Mouse (Mus musculus): Measurements from ENCODE around the gene Myrfl. TPM values are rescaled to one million over a fixed set of nuclear protein-coding genes. Genes with fewer than 3 reads are reported as not detected.

The Myrfl gene
- polyA plus RNA-seq, 1 experiment from 2014 or later, result 0.23 TPM

- no peak overlapping the region for H3K9ac ChIP-seq (ENCODE audit: low read depth, low read length)
- no peaks in the 10 kb centered on the region for H3K27me3 ChIP-seq (ENCODE audit: control insufficient read depth, insufficient read depth, low read length)
- no peak overlapping the region for H3K4me2 ChIP-seq
- H3K4me1 ChIP-seq (ENCODE audit: control insufficient read depth, insufficient read depth, low read length), result no peaks in the 10 kb centered on the region; the same call in 1 of the 2 replicates
- ATAC-seq (replicated peaks; ENCODE audit: insufficient number of reproducible peaks, low FRiP score, low TSS enrichment), result no peak
- WGBS (ENCODE audit: insufficient replicate concordance), result 81% methylated on average over 11 of the region's 11 CpGs
- 0 out of 2 replicates have a peak overlapping the region, but pooled peaks have one; percentile 47 for H3K27ac ChIP-seq (ENCODE audit: low read depth, low read length)
- no peaks in the 10 kb centered on the region for H3K9me3 ChIP-seq (replicated peaks; ENCODE audit: control insufficient read depth, low read length)
- H3K4me3 ChIP-seq (ENCODE audit: low read depth, low read length), result no peak overlapping the region
- no peaks in the 10 kb centered on the region for H3K36me3 ChIP-seq (ENCODE audit: control insufficient read depth, insufficient read depth, low read length)
Measured at GRCm38 (mm10) chr10:116827306-116827705, 69.4 kb downstream of the Myrfl start.

DNA sequence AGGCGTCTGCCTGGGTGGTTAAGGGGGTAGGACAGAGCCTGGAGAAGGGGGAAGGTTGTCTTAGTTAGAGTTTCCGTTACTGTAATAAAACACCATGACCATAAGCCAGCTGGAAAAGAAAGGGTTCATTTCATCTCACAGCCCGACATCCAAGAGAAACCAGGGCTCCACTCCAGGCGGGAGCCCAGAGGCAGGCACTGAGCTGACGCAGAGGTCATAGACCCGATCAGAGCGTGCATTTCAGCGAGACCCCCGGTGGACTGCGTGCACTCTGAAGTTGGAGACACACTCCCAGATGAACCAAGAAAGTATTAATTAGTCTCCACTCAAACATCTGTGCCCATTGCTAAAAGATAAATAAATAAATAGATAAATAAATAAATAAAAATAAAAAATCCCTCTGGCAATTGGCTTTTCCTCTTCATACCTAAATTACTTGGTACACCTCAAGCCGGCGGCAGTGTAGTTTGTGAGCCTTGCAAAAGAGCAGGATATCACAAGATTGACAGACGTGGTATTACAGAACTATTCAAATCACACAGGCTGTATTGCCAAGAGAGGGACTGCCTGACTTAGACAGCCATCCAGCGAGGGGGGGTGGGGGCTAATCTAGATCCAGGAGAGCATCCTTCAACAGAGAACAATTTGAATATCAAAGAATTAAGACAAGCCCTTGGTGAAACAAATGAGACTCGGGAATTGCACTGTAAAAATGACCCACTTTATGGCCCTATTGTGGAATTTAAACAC is 81.2 kb downstream of the Myrfl start:
- no peak for ATAC-seq (replicated peaks; ENCODE audit: insufficient number of reproducible peaks, low FRiP score, low TSS enrichment)

GRCm38 (mm10) chr10:116813150-116813549 is 83.6 kb downstream of the Myrfl start:
- H3K27me3 ChIP-seq (ENCODE audit: control insufficient read depth, insufficient read depth, low read length), result no peaks in the 10 kb centered on the region
- no peaks in the 10 kb centered on the region for H3K9me3 ChIP-seq (replicated peaks; ENCODE audit: control insufficient read depth, low read length)
- no peak overlapping the region for H3K4me2 ChIP-seq
- no peaks in the 10 kb centered on the region for H3K4me1 ChIP-seq (ENCODE audit: control insufficient read depth, insufficient read depth, low read length)
- 78% methylated on average over 9 of the region's 9 CpGs for WGBS (ENCODE audit: insufficient replicate concordance)
- no peaks in the 10 kb centered on the region for H3K36me3 ChIP-seq (ENCODE audit: control insufficient read depth, insufficient read depth, low read length)
- no peak overlapping the region for H3K4me3 ChIP-seq (ENCODE audit: low read depth, low read length)
- H3K9ac ChIP-seq (ENCODE audit: low read depth, low read length), result no peak overlapping the region
- ATAC-seq (replicated peaks; ENCODE audit: insufficient number of reproducible peaks, low FRiP score, low TSS enrichment), result no peak
- H3K27ac ChIP-seq (ENCODE audit: low read depth, low read length), result no peak overlapping the region

More for the DNA sequence above, 81.2 kb downstream of the Myrfl start:
- Histone ChIP-seq H3K27ac (ENCODE audit: low read depth, low read length) (no peak overlapping the region), H3K36me3 (ENCODE audit: control insufficient read depth, insufficient read depth, low read length) (no peaks in the 10 kb centered on the region), H3K4me1 (ENCODE audit: control insufficient read depth, insufficient read depth, low read length) (no peaks in the 10 kb centered on the region), H3K27me3 (ENCODE audit: control insufficient read depth, insufficient read depth, low read length) (no peaks in the 10 kb centered on the region), H3K9me3 (replicated peaks; ENCODE audit: control insufficient read depth, low read length) (no peaks in the 10 kb centered on the region), H3K9ac (ENCODE audit: low read depth, low read length) (no peak overlapping the region), H3K4me3 (ENCODE audit: low read depth, low read length) (no peak overlapping the region), H3K4me2 (no peak overlapping the region)
- WGBS (ENCODE audit: insufficient replicate concordance), result 62% methylated on average over 15 of the region's 15 CpGs

DNA sequence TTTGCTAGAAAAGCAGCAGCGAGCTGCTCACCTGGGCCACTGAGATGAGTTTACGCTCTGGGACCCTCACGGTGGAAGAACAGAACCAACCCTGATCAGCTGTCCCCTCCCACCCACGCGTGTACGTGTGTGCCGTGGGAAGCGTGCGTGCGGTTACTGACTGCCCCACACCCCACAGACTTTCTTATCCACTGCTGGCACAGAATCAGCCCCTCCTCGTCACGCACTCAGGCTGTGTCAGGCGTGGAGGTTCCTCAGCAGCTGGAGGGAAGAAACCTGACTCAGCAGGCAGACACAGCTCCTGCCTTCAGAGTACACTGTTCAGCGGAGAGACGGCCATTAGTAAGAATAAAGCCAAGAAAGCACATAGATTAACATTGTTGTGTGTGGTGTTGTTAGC is 86.0 kb downstream of the Myrfl start:
- WGBS (ENCODE audit: insufficient replicate concordance), result 87% methylated on average over 15 of the region's 15 CpGs
- Histone ChIP-seq H3K9ac (ENCODE audit: low read depth, low read length) (no peak overlapping the region), H3K36me3 (ENCODE audit: control insufficient read depth, insufficient read depth, low read length) (no peaks in the 10 kb centered on the region), H3K9me3 (replicated peaks; ENCODE audit: control insufficient read depth, low read length) (no peaks in the 10 kb centered on the region), H3K4me2 (no peak overlapping the region), H3K4me3 (ENCODE audit: low read depth, low read length) (no peak overlapping the region), H3K27me3 (ENCODE audit: control insufficient read depth, insufficient read depth, low read length) (no peaks in the 10 kb centered on the region), H3K4me1 (ENCODE audit: control insufficient read depth, insufficient read depth, low read length) (no peaks in the 10 kb centered on the region), H3K27ac (ENCODE audit: low read depth, low read length) (no peak overlapping the region)
- no peak for ATAC-seq (replicated peaks; ENCODE audit: insufficient number of reproducible peaks, low FRiP score, low TSS enrichment)

GRCm38 (mm10) chr10:116809383-116809782 is 87.3 kb downstream of the Myrfl start:
- Histone ChIP-seq H3K9me3 (replicated peaks; ENCODE audit: control insufficient read depth, low read length) (no peaks in the 10 kb centered on the region), H3K9ac (ENCODE audit: low read depth, low read length) (no peak overlapping the region), H3K4me3 (ENCODE audit: low read depth, low read length) (no peak overlapping the region), H3K36me3 (ENCODE audit: control insufficient read depth, insufficient read depth, low read length) (no peaks in the 10 kb centered on the region), H3K27ac (ENCODE audit: low read depth, low read length) (no peak overlapping the region), H3K4me1 (ENCODE audit: control insufficient read depth, insufficient read depth, low read length) (no peaks in the 10 kb centered on the region), H3K4me2 (no peak overlapping the region), H3K27me3 (ENCODE audit: control insufficient read depth, insufficient read depth, low read length) (no peaks in the 10 kb centered on the region)
- no peak for ATAC-seq (replicated peaks; ENCODE audit: insufficient number of reproducible peaks, low FRiP score, low TSS enrichment)
- WGBS (ENCODE audit: insufficient replicate concordance), result 56% methylated on average over 9 of the region's 9 CpGs

DNA sequence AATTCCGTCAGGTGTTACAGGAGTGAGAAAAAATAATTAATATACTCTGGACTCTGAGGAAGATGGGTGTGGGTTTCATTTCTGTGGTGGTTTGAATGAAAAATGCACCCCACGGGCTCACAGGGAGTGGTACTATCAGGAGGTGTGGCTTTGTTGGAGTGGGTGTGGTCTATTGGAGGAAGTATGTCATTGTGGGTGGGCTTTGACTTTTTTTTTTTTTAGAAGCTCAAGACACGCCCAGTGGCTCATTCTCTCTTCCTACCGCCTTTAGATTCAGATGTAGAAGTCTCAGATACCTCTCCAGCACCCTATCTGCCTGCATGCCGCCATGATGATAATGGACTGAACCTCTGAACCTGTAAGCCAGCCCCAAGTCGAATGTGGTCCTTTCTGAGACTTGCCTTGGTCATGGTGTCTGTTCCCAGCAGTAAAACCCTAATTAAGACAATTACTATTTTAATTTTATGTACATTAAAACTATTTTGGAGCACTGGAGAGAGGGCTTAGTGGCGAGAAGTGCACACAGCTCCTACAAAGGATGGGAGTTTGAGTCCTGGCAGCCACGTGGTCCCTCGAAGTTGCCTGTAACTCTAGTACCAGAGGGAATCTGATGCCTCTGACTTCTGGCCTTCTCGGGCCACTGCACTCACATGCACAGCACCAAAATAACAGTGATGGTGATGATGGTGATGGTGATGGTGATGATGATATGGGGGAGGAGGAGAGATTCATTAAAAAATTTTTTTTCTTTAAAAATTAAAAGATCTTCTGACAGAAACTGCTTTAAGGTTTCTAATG is 88.0 kb downstream of the Myrfl start:
- H3K27ac ChIP-seq (ENCODE audit: low read depth, low read length), result no peak overlapping the region
- no peak overlapping the region for H3K9ac ChIP-seq (ENCODE audit: low read depth, low read length)
- no peaks in the 10 kb centered on the region for H3K27me3 ChIP-seq (ENCODE audit: control insufficient read depth, insufficient read depth, low read length)
- H3K9me3 ChIP-seq (replicated peaks; ENCODE audit: control insufficient read depth, low read length), result no peaks in the 10 kb centered on the region
- ATAC-seq (replicated peaks; ENCODE audit: insufficient number of reproducible peaks, low FRiP score, low TSS enrichment), result no peak
- no peaks in the 10 kb centered on the region for H3K36me3 ChIP-seq (ENCODE audit: control insufficient read depth, insufficient read depth, low read length)
- 86% methylated on average over 10 of the region's 10 CpGs for WGBS (ENCODE audit: insufficient replicate concordance)
- no peaks in the 10 kb centered on the region for H3K4me1 ChIP-seq (ENCODE audit: control insufficient read depth, insufficient read depth, low read length)
- H3K4me2 ChIP-seq, result no peak overlapping the region
- no peak overlapping the region for H3K4me3 ChIP-seq (ENCODE audit: low read depth, low read length)

- H3K4me3 ChIP-seq (ENCODE audit: low read depth, low read length), result no peak overlapping the region
- H3K9me3 ChIP-seq (replicated peaks; ENCODE audit: control insufficient read depth, low read length), result no peaks in the 10 kb centered on the region
- ATAC-seq (replicated peaks; ENCODE audit: insufficient number of reproducible peaks, low FRiP score, low TSS enrichment), result no peak
- WGBS (ENCODE audit: insufficient replicate concordance), result 49% methylated on average over 5 of the region's 5 CpGs
- H3K4me1 ChIP-seq (ENCODE audit: control insufficient read depth, insufficient read depth, low read length), result 0 out of 2 replicates have a peak, but pooled peaks cover 9% of the 10 kb centered on the region
- H3K4me2 ChIP-seq, result no peak overlapping the region
- H3K36me3 ChIP-seq (ENCODE audit: control insufficient read depth, insufficient read depth, low read length), result no peaks in the 10 kb centered on the region
- no peaks in the 10 kb centered on the region for H3K27me3 ChIP-seq (ENCODE audit: control insufficient read depth, insufficient read depth, low read length)
- H3K9ac ChIP-seq (ENCODE audit: low read depth, low read length), result no peak overlapping the region
- H3K27ac ChIP-seq (ENCODE audit: low read depth, low read length), result no peak overlapping the region
Measured at GRCm38 (mm10) chr10:116802178-116802794, 94.4 kb downstream of the Myrfl start.

DNA sequence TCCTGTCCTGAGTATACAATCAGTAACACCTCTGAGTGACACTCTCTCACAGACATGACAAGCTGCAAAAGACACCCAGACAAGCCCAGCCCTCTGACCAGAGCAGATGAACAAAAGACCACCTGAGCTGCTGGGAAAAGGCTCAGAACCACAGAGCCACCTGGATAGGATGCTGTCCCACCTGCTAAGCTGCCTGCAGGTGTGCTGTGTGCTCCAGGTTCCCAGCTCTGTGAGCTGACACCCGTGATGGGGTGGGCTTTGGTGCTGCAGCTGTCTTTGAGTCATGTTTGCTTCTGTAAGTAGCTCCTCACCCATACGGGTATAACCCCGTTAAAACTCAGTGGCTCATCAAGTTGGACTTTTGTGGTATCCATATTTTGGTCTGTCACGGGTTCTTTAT is 95.4 kb downstream of the Myrfl start:
- Histone ChIP-seq H3K9me3 (replicated peaks; ENCODE audit: control insufficient read depth, low read length) (no peaks in the 10 kb centered on the region), H3K27ac (ENCODE audit: low read depth, low read length) (no peak overlapping the region), H3K4me3 (ENCODE audit: low read depth, low read length) (no peak overlapping the region), H3K27me3 (ENCODE audit: control insufficient read depth, insufficient read depth, low read length) (no peaks in the 10 kb centered on the region), H3K4me1 (ENCODE audit: control insufficient read depth, insufficient read depth, low read length) (peaks cover 17% of the 10 kb centered on the region), H3K4me2 (no peak overlapping the region), H3K9ac (ENCODE audit: low read depth, low read length) (no peak overlapping the region), H3K36me3 (ENCODE audit: control insufficient read depth, insufficient read depth, low read length) (no peaks in the 10 kb centered on the region)
- 50% methylated on average over 4 of the region's 4 CpGs for WGBS (ENCODE audit: insufficient replicate concordance)
- no peak for ATAC-seq (replicated peaks; ENCODE audit: insufficient number of reproducible peaks, low FRiP score, low TSS enrichment)

All from heart, embryonic 11.5 days (tissue).